Mouse (Mus musculus): ENCODE data around the gene Il17a. TPM values are rescaled to one million over a fixed set of nuclear protein-coding genes. Genes with fewer than 3 reads are reported as not detected.

Il17a gene
- polyA plus RNA-seq, 1 experiment: not detected

Other genes with a start within 250 kb of the Il17a start
- gene Pkhd1, start 112.8 kb upstream of the Il17a start, polyA plus RNA-seq (2012; rRNA removed): 3.5 and 3.9 TPM in 2 replicates
- gene Il17f, start 59.7 kb downstream of the Il17a start, polyA plus RNA-seq (2012; rRNA removed): 0.17 TPM in 1 of 2 replicates, not detected in the other
- 8.1 and 9.2 TPM in 2 replicates for gene Mcm3, start 89.4 kb downstream of the Il17a start, polyA plus RNA-seq (2012; rRNA removed)
- gene Paqr8, start 159.7 kb downstream of the Il17a start, polyA plus RNA-seq (2012; rRNA removed): 9.5 and 10.4 TPM in 2 replicates
- 3.2 and 4.4 TPM in 2 replicates for gene Efhc1, start 220.7 kb downstream of the Il17a start, polyA plus RNA-seq (2012; rRNA removed)

All from urinary bladder, adult 2 months (tissue).